Mouse (Mus musculus) layer of hippocampus, postnatal 25 days (tissue): ENCODE results near the gene Ccz1. TPM values are rescaled to one million over a fixed set of nuclear protein-coding genes. Genes with fewer than 3 reads are reported as not detected.

Experiments used
- DNase-seq, 2 experiments: peaks; one replicate each; pipeline ENCODE4 v3.0.0; 2022; ENCODE audit warnings: mixed read lengths in 2 of 2, low spot score in 1 of 2; ENCODE audit errors: extremely low spot score in 1 of 2
- total RNA-seq, 2 experiments: library from RNA; stranded (reverse); gene quantifications; 2 replicates each; pipeline ENCODE4 v1.2.3; 2021

Ccz1 gene
- total RNA-seq, 2 experiments from 2014 or later, result 35.2 to 38.2 TPM

- no peak for DNase-seq
These were observed 66.3 kb downstream of the Ccz1 start for GRCm38 (mm10) chr5:143948361-143948760.

GRCm38 (mm10) chr5:143943231-143944125, 71.2 kb downstream of the Ccz1 start:
- peak; percentile 36 to 55 for DNase-seq

GRCm38 (mm10) chr5:143941588-143941987, 73.1 kb downstream of the Ccz1 start:
- no peak for DNase-seq

Other genes with a start within 250 kb of the Ccz1 start
- 10 to 100 TPM; 41.3 to 41.7 TPM for gene Eif2ak1, start 197.1 kb downstream of the Ccz1 start, total RNA-seq
- under 1 TPM in 1 of 2 experiments, not detected in 1; 0.15 TPM for gene Ankrd61, start 117.2 kb downstream of the Ccz1 start, total RNA-seq
- 10 to 100 TPM; 31.3 to 31.4 TPM for gene Aimp2, start 105.0 kb downstream of the Ccz1 start, total RNA-seq
- gene Pms2, start 104.9 kb downstream of the Ccz1 start, total RNA-seq, result 10 to 100 TPM; 11.4 to 16.3 TPM
- gene Gm42421, start 86.7 kb downstream of the Ccz1 start, total RNA-seq, result 1 to 10 TPM in 1 of 2 experiments, under 1 TPM in 1; 0.64 to 3.7 TPM
- 1 to 10 TPM; 2.4 TPM for gene Rsph10b, start 81.8 kb downstream of the Ccz1 start, total RNA-seq
- gene Ocm, start 11.8 kb upstream of the Ccz1 start, total RNA-seq, result not detected
- gene Lmtk2, start 85.6 kb upstream of the Ccz1 start, total RNA-seq, result 10 to 100 TPM; 92.3 to 94.2 TPM
- under 1 TPM; 0.17 to 0.26 TPM for gene Bhlha15, start 175.4 kb upstream of the Ccz1 start, total RNA-seq
- 100 to 1,000 TPM in 1 of 2 experiments, 10 to 100 TPM in 1; 92.5 to 109 TPM for gene Tecpr1, start 208.7 kb upstream of the Ccz1 start, total RNA-seq
- gene Bri3, start 229.6 kb upstream of the Ccz1 start, total RNA-seq, result 10 to 100 TPM; 69.3 to 70.2 TPM